Mouse (Mus musculus): ENCODE measurements at regions not wholly inside any gene's neighbourhood (a gene's known extent, or its start where the extent isn't known, plus 50 kb on each side); places are given as distances from the start of the nearest gene placed in this dataset.

DNA sequence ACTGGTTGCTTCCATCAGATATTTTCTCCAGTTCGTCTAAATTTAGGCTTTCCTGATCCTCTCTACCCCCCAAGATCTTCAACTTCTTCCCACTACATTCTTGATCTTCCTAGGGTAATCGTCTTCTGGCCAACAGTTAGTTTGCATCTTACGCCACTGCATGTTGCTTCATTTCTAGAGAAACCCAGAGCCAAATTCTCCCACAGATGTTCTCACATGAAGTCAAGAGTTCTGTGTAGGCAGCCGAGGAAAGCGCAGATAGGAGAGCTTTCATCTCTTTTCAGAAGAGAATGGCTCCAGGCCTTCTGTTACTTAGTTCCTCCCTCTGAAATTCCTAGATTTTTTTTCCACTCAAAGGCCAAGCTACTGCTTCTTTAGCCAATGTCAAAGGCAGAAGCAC lies 179.9 kb downstream of the Fgf10 start:
- DNase-seq (ENCODE audit: extremely low spot score, low read depth, low spot score): no peak

DNA sequence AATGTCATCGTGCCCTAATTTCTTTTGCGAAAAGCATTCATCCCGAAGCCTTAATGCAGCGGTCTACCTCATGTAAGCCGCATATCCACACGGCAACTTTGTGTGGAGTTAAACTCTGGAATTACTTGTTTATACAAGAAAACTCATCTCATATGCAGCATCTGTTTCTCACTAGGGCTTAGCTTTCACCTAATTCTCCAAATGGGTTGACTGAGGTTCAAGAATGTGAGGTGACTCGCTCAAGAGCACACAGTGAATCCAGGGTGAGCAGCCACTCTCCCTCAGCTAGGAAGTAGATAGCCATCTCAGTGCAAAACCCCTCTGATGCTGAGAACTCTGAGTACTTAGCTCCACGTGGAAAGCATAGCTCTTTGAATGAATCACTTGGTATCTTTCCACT lies 181.1 kb downstream of the Fgf10 start:
- no peak for DNase-seq (ENCODE audit: extremely low spot score, low read depth, low spot score)

DNA sequence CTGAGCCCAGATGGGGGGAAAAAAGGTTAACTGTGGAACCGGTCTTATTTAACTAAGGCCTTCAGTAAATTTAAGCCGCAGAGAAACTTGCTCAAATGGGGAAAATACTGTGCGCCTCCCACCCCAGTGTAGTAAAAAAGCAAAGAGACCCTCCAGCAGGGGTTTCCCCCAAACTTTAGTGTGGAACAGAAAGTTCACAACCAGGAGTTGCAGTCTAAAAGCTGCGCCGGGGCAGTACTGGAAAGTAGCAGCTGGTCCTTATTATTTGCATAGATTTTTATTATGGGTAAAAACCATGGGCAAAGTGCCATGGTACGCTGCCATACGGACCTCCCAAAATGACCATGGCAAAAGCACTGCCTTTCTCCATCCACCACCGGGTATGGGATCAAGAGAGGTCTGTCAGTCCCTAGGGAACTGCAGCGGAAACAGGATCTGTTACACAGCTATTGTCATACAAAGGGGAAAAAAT lies 216.8 kb downstream of the Fgf10 start:
- no peak for DNase-seq (ENCODE audit: extremely low spot score, low read depth, low spot score)

DNA sequence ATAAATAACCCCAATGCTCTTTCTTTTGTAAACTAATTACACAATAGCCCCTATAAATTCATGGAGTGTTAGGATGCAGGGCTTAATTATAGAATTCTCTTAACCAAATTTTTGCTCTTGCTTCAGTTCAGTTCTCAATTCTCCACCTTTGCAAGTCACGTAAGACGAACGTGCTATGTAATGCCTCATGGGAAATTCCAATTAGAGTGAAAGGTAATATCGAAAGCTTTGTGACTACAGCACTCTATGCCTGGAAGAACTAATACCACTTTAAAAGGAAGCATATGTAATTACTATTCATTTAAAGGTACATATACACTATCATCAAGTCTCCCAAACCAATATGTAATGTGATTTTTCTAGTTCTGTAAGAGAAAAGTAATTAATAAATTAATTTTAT lies 225.5 kb downstream of the Fgf10 start:
- no peak for DNase-seq (ENCODE audit: extremely low spot score, low read depth, low spot score)

DNA sequence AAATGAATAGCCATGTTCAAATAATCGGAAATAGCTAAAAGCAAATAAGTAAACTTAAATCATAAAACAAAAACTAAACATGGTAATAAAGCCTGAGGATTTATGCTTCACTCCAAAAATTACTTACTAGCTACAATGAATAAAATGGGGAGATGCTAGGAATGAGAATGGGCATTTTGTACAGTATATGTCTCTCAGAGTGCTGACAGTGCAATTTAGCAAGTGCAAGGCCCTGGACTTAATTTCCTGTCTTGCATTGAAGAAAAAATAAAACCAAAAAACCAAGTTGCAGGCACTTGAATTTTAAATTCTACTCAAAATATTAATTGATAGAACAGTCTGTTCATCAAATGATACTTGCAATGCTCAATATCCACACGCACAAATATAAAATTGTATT lies 232.4 kb downstream of the Fgf10 start:
- no peak for DNase-seq (ENCODE audit: extremely low spot score, low read depth, low spot score)

DNA sequence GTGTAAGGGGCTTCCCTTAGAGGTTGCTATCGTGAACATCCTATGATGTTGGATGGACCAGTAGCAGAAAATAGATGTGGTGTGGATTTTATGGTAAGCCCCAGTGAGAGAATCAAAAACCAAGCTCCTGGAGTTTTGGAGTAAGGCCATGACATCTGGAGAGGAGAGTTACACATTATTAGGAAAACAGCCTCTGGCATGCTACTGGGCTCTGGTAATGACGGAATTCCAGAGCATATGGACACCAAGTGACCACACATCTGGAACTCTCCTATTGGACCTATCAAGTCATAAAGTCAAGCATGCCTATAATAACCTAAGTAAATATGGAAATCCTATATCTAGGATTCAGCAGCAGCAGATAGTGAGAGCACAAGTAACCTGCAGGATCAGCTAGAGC lies 240.8 kb downstream of the Fgf10 start:
- no peak for DNase-seq (ENCODE audit: extremely low spot score, low read depth, low spot score)

DNA sequence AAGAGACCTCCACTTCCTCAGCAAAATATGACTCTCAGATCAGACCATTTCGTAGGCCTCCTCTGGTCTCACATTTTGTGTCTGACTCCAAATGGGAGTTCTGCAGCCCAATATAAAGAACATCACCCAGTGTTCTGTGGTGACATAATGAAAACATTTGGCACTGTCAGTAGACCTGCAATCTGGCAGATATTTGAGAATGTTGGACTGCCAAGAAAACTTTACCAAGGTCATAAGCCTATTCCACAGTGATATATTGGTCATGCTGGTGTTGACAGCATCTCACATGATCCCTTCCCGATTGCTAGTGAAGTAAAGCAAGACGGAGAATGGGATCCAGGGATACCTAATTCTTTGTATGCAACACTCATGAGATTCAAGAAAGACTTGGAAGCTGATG lies 271.2 kb downstream of the Fgf10 start:
- DNase-seq (ENCODE audit: extremely low spot score, low read depth, low spot score): no peak

DNA sequence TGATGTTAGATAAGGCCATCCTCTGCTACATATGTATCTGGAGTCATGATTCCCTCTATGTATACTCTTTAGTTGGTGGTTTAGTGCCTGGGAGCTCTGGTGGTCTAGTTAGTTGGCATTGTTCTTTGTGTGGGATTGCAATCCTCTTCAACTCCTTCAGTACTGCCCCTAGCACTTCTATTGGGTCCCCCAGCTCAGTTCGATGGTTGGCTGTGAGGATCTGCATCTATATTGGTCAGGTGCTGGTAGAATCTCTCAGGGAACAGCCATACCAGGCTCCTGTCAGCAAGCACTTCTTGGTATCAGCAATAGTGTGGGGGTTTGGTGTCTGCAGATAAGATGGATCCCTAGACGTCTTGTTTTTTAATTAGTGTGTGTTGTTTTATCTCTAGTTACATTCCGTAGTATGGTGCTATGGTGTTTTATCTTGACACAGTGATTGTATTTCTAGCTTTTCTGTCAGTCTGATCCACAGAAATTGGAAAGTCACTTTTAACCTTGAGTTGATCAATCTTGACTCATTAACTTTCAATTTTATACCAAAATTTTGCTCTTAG lies 296.6 kb downstream of the Fgf10 start:
- no peak for DNase-seq (ENCODE audit: extremely low spot score, low read depth, low spot score)

DNA sequence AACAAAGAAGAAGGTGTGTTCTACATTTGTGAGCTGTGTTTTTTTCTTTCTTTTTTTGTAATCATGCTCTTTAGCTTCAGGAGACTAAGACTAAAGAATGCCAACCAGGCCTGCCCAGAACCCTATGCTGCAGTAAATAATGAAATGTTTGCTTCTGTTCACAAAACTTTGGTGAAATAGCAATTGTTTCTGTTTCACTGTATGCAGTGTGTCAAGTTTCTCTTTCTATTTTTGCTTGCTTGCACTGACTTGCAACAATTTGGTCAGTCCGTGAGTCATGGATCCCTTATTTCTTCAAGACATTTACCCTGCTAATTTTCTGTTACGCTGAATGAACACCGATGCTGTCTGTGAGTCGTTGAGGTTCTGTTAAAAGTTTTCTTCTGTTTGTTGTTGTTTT lies 298.1 kb downstream of the Fgf10 start:
- no peak for DNase-seq (ENCODE audit: extremely low spot score, low read depth, low spot score)

DNA sequence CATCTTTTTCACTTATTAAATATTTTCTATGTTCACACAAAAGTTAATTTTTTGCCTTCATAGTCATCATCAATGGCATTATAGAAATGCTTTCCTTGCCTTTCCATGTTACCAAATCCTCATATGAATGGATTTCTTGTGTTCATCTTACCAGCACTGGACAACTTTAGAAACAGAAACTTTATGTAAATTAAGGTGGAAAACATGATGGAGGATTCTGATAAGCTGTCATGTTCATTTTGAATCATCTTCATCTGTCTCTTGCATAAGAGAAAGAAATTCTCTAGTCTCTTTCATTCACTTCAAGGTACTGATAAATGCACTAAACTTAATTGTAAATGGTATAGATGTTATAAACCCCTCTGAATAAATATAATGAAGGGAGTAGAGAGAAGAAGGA lies 305.4 kb downstream of the Fgf10 start:
- no peak for DNase-seq (ENCODE audit: extremely low spot score, low read depth, low spot score)

DNA sequence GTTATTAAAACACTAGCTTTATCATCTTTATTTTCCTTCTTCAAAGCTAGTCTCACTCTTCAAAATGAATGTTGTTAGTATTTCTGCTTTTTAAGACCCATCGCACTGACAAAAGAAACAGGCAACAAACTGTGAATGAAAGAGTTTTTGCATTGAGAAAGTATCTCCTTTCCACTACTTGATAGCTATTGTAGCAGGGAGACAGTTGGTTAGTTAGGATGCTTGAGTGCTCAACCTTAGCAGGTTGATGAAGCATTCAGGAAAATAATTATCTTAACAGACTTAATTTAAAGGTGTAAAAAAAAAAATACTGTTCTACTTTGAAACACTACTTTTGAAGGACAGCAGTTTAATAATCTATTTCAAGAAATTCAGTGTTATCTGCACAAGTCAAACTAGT lies 305.9 kb downstream of the Fgf10 start:
- DNase-seq (ENCODE audit: extremely low spot score, low read depth, low spot score): no peak

DNA sequence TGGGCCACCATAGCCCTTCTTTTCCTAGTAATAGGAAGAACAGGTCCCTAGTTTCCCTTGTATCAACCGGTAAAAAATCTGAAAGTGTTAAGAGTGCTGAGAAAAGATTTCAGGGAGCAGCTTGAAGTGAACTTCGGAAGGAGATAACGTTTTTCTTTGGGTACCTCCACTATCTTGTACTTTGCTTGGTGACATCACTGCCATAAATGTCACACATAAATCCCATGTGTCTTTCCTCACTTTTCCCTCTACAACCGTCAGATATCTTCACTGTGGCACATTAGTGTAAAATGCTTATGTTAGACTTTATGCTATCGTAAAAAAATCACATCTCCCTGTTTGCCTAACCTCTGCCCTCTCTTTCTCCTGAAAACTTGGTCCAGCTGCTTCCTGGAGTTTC lies 309.9 kb downstream of the Fgf10 start:
- DNase-seq (ENCODE audit: extremely low spot score, low read depth, low spot score): no peak

DNA sequence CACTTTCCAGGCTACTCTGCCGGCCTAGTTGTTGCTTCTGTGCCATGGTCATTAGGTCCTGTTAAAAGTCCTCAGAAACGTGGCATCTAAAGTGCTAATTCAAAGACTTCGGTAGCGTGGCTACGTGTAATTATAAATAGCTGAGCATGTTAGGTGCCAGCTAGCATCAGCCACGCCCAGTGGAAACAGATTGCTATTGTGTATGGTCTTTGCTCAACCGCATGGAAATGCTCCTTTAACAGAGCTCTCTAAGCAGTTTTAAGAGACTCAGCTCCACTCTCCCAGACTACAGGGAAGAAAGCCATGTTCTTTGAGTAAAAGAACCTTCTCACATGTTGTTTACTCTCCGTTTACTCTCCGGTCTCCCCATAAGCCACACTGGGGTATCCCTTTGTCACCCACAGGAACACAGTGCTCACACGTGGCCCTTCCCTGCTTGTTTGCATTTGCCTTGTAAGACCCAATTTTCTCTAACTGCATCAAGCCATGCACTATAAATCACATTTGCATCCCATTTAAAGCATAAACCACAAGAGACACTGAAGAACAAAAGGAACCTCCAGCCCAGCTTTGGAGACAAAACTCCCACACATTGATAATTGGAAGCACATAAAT lies 311.7 kb downstream of the Fgf10 start:
- DNase-seq (ENCODE audit: extremely low spot score, low read depth, low spot score): no peak

DNA sequence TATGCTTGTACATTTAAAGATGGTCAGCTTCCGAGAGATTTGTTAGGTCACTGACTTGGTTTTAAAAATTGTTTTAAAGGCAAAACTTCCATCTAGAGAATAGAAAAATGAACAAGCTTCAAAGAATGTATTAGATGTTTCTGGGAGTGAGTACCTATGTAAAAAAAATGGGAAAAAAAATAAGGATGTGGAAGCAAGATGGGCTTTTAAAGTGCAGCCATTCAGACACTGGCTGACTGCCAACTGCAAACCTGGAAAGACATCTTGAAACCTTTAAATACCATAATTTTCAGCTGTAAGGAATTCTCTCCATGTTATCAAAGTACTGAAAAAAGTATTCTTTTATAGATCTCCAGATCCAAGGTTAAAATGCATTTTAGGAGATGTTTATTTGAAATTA lies 315.7 kb downstream of the Fgf10 start:
- no peak for DNase-seq (ENCODE audit: extremely low spot score, low read depth, low spot score)

DNA sequence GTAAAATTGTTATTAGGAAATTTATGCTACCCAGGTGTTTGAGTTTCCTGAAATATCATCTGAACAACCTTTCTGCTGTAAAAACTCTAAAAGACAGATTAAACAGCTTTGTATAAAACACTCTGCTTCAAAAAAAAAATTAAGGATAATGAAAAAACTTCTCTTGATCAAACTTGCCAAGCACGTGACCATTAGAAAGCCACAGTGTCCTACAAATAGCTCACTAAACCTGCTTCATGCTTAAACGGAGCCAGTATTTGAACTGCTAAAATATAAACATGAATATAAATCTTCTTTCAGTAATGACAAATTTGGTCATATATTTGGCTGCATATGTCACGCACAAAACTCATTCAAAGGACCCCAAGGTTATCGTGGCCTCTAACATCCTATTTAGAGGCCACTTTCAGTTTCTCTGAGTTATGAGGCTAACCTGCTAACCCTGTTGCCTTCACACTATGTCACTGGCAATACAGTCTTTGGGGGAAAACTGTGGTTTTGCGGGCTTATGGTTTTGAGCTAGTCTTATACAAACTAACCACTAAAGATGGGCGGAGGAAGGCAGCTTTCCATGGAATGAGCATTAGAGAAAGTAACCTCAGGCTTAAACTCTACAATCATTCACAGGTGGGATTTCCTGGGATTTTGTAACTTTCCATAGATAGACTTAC lies 355.8 kb downstream of the Fgf10 start:
- no peak for DNase-seq (ENCODE audit: extremely low spot score, low read depth, low spot score)

DNA sequence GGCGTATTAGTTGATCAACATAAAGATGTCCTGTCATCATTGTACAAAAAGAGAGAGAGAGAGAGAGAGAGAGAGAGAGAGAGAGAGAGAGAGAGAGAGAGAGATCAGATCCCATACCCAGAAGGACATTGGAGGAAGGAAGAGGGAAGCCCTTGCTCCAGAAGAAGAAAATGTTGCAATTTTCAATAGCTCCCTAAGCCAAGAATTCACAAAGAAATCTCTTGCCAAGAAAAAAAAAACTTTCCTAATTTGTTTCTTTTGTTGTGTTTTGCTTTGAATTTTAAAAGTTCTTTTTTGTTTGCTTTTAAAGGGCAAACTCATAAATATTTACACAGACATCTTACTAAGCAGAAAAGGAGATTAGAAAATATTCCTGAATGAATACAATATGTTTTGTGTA lies 370.0 kb downstream of the Fgf10 start:
- DNase-seq (ENCODE audit: extremely low spot score, low read depth, low spot score): no peak

DNA sequence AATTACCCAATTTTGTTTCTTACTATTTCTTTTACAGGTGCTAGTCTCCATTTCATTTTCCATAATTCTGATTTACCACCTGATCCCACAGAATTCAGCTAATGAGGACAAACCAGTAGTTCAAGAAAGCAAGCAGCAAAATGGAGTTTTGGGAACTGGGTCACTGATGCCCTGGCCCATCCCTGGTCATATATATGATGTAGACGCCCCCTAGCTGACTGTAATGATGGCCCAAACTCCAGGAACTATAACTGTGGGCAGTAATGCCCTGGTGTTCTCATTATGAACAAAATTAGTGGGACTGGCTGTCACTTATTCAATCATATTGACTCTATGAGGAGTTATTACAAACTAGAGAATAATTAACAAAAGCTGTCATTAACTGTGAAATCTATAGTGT lies 375.5 kb downstream of the Fgf10 start:
- DNase-seq (ENCODE audit: extremely low spot score, low read depth, low spot score): no peak

DNA sequence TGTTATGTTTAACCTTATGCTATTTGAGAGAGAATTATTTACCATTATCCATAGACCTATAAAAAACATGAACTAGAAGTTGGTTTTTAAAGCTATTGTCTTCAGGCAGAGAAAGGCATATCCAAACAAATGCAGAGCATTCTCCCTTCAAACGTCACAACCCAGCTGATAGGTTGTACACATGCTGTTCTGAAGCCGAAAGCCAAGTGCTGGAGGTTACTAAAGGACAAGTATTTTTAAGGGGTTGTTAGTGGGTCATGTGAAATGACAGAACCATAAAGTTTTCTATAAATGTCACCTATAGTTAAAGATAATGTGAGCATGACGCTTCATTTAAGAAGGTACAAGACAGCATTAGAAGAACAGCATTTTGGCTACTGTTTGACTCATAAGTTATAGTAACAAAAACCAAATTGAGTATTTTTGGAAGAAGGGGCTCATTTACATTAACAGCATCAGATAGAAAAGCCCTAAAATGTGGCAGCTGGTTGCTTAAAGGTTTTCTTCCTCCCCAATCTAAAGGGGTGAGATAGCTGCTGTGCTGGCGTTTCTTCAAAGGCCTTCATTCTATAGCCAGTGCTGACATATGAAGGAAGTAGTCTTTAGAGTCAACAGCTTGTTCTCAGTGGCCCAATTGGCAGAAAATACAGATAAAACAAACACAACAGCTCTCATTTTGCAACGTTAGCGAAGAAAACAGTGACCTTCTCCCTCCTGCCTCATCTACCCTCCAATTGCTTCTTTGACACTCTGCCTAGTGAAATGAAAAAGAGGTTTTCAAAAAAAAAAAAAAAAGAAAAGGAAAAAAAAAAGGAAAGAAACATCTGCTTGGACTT lies 359.4 kb upstream of the Paip1 start:
- no peak for DNase-seq (ENCODE audit: extremely low spot score, low read depth, low spot score)

DNA sequence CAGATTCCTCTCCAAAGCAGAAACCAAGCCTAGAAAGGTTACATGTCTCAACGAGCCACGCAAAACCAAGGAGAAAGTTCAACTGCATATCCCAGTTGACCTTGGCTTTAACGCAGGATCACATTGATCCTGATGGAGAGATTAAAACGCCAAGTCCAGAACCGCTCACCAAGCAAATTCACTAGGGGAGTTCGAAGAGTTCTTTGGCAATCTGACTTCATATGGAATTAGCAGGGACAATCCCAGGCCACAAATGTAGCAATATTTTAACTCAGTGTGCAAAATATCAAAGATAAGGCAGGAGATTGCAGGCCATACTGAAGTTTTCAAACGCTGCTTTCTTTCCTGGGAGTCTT lies 358.8 kb upstream of the Paip1 start:
- DNase-seq (ENCODE audit: extremely low spot score, low read depth, low spot score): no peak

DNA sequence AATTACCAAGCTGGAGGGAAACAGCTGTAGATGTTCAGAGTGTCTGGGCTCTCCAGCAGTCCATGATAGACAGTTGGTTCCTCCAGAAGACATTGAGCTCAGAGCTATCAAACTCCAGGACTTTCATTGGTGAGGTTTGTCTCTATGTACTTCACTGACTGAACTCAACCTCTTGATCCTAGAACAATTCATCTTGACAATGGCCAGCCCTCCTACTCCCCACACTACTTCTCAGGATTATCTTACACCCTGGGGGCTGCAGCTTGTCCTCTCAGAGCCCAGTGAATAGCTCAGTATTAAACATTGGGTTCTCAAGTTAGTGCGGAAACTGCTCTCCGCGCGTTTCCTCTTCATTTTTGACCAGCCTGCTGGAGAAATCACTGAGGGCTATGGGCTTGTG lies 349.2 kb upstream of the Paip1 start:
- no peak for DNase-seq (ENCODE audit: extremely low spot score, low read depth, low spot score)

DNA sequence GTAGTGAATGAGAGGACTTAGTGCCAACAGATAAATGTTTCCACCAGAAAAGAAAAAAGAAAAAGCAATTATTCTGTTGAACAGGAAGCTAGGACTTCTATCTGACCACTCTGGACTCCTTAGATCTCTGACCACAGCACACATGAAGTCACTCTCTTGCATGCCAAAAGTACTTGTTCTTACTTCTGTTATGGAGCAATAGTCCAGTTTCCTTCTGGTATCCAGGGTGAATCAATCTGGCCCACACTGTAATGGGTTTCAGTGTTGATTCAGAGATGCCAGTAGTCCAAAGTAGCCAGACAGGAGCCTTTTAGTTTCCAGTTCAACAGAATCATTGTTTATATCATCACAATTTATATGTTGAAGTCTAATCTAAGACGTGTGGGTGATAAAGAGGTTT lies 346.7 kb upstream of the Paip1 start:
- no peak for DNase-seq (ENCODE audit: extremely low spot score, low read depth, low spot score)

DNA sequence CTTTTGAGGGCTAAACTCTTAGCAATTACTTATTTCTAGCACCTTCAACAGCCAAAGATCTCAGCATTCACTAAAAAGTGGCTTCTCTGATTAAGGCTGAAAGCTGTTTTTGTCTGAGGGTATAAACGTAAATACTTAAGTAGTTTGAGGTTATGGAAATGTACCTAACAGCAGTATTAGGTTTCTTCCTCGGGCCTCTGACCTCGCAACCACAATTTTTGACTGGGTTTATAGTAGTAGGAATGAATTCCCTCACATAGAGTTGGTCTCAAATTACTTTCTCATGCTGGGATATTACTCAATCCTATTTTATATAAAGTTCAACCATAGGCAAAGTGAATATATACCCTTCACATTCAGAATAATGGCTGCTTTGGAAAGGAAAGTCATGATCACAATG lies 310.5 kb upstream of the Paip1 start:
- no peak for DNase-seq (ENCODE audit: extremely low spot score, low read depth, low spot score)

All from hindlimb bud, embryonic 11.5 days (tissue).